8 mouse cellular contexts compared by ENCODE assay signal in genomic region chr8:120531775-120532516, GRCm38 (mm10). TPM values are rescaled to one million over a fixed set of nuclear protein-coding genes. Genes with fewer than 3 reads are reported as not detected.
DNase-seq lines count a peak whose midpoint lies in the region; ATAC-seq lines count a peak whose summit lies in the region.

No protein-coding gene starts in this region.

- H3K4me3 ChIP-seq in kidney, embryonic 16.5 days (ENCODE audit: low read length), result no peak overlapping the region
- H3K4me3 ChIP-seq in forebrain, embryonic 12.5 days (replicated peaks), result no peak overlapping the region
- H3K4me3 ChIP-seq in intestine, embryonic 16.5 days (ENCODE audit: low read length), result no peak overlapping the region

- H3K9me3 ChIP-seq in kidney, embryonic 16.5 days (ENCODE audit: low read length), result no peaks in the 10 kb centered on the region
- no peaks in the 10 kb centered on the region for H3K9me3 ChIP-seq in forebrain, embryonic 12.5 days
- H3K9me3 ChIP-seq in intestine, embryonic 16.5 days (ENCODE audit: control insufficient read depth, low read length), result no peaks in the 10 kb centered on the region

- H3K9ac ChIP-seq in kidney, embryonic 16.5 days (replicated peaks; ENCODE audit: low read length), result 0 out of 2 replicates have a peak overlapping the region, but pooled peaks have one; percentile 31
- H3K9ac ChIP-seq in forebrain, embryonic 12.5 days, result peak overlapping the region; percentile 39; the same call in 1 of the 2 replicates
- peak overlapping the region; percentile 24; the same call in 1 of the 2 replicates for H3K9ac ChIP-seq in intestine, embryonic 16.5 days (ENCODE audit: low read depth, low read length)

- H3K36me3 ChIP-seq in kidney, embryonic 16.5 days (ENCODE audit: insufficient read depth, low read length), result no peaks in the 10 kb centered on the region
- H3K36me3 ChIP-seq in forebrain, embryonic 12.5 days (replicated peaks), result no peaks in the 10 kb centered on the region
- no peaks in the 10 kb centered on the region for H3K36me3 ChIP-seq in intestine, embryonic 16.5 days (ENCODE audit: control insufficient read depth, insufficient read depth, low read length)

- no peak for ATAC-seq in kidney, embryonic 16.5 days (ENCODE audit: low FRiP score, low TSS enrichment)
- ATAC-seq in forebrain, embryonic 12.5 days (ENCODE audit: low FRiP score), result 0 out of 2 replicates have a peak, but pooled peaks have one; percentile 1
- no peak for ATAC-seq in intestine, embryonic 16.5 days
- no peak for ATAC-seq in erythroblast, adult 5-6 weeks (replicated peaks; ENCODE audit: low FRiP score, poor library complexity, severe bottlenecking)

- peaks cover 83% of the 10 kb centered on the region for H3K4me1 ChIP-seq in kidney, embryonic 16.5 days (ENCODE audit: insufficient read depth, low read length)
- peaks cover 95% of the 10 kb centered on the region for H3K4me1 ChIP-seq in forebrain, embryonic 12.5 days
- peaks cover 72% of the 10 kb centered on the region for H3K4me1 ChIP-seq in intestine, embryonic 16.5 days (ENCODE audit: control insufficient read depth, insufficient read depth, low read length)

- peaks cover 5% of the 10 kb centered on the region; the same call in 1 of the 2 replicates for H3K27me3 ChIP-seq in kidney, embryonic 16.5 days (ENCODE audit: insufficient read depth, low read length)
- H3K27me3 ChIP-seq in forebrain, embryonic 12.5 days, result 0 out of 2 replicates have a peak, but pooled peaks cover 9% of the 10 kb centered on the region
- no peaks in the 10 kb centered on the region for H3K27me3 ChIP-seq in intestine, embryonic 16.5 days (replicated peaks; ENCODE audit: control insufficient read depth, insufficient read depth, low read length)

- H3K27ac ChIP-seq in kidney, embryonic 16.5 days (ENCODE audit: low read length), result peak overlapping the region; percentile 63; the same call in 1 of the 2 replicates
- H3K27ac ChIP-seq in forebrain, embryonic 12.5 days, result peak overlapping the region; percentile 99
- H3K27ac ChIP-seq in intestine, embryonic 16.5 days (ENCODE audit: low read length), result peak overlapping the region; percentile 66

- 48% methylated on average over 10 of the region's 10 CpGs for WGBS in kidney, embryonic 16.5 days
- WGBS in forebrain, embryonic 12.5 days, result 49% methylated on average over 10 of the region's 10 CpGs
- WGBS in intestine, embryonic 16.5 days, result 57% methylated on average over 10 of the region's 10 CpGs

- H3K4me2 ChIP-seq in kidney, embryonic 16.5 days (replicated peaks; ENCODE audit: low read depth, low read length), result peak overlapping the region; percentile 44
- peak overlapping the region; percentile 93 for H3K4me2 ChIP-seq in forebrain, embryonic 12.5 days
- peak overlapping the region; percentile 44 for H3K4me2 ChIP-seq in intestine, embryonic 16.5 days (ENCODE audit: low read depth, low read length)

- no peak for DNase-seq in kidney, adult 8-10 months
- peak; percentile 46 for DNase-seq in neural tube, embryonic 10.5 days (ENCODE audit: extremely low spot score, low spot score)
- no peak for DNase-seq in urinary bladder, postnatal 25 days (ENCODE audit: low spot score)
- DNase-seq in embryo, embryonic 11 days, result no peak

RNA-seq across cellular contexts. Expression of gene Gins2, which starts 57.2 kb away (rescaled TPM):
- 114 and 117 TPM in 2 replicates for polyA plus RNA-seq in kidney, embryonic 16.5 days (2015; fragmentation: Nextera tagmentation; extraction: Ambion mirVana)
- polyA plus RNA-seq in forebrain, embryonic 12.5 days (2016; fragmentation: Nextera tagmentation; extraction: Ambion mirVana), result 83.2 and 84.8 TPM in 2 replicates
- polyA plus RNA-seq in intestine, embryonic 16.5 days (2015; fragmentation: Nextera tagmentation; extraction: Ambion mirVana), result 75.1 and 87.5 TPM in 2 replicates
- total RNA-seq in erythroblast, adult 5-6 weeks (2015; ENCODE audit: low replicate concordance), result 13.3 and 32.0 TPM in 2 replicates
- 4.3 and 14.3 TPM in 2 replicates for total RNA-seq in erythroblast, adult 5-6 weeks (2017; ENCODE audit: low replicate concordance)
